Mouse (Mus musculus): ENCODE data around the gene Slc16a3.

Gene Slc16a3

GRCm38 (mm10) chr11:120948861-120949851, 876 bp downstream of the Slc16a3 start:
- DNase-seq (ENCODE audit: low read depth), result no peak

DNA sequence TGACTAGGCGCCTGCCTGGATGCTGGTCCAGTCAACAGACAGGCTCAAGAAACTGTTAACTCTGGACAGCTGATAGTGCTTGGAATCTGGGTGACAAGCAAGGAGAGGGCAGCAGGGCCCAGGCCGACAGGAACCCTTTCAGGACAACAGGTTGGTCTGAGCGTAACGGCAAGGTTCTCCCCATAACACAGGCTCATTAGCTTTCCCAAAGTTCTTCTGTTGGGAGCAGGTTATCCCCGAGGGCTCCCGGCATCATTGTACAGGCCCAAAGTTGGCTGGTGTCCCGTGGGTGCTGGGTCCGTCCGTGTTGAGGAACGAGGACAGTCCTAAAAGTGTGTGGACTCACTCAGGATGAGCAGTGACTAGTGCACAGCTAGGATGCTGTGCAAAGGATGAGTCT, 1.6 kb downstream of the Slc16a3 start:
- DNase-seq (ENCODE audit: low read depth), result no peak

GRCm38 (mm10) chr11:120950281-120951202, 2.3 kb downstream of the Slc16a3 start:
- DNase-seq (ENCODE audit: low read depth), result peak; percentile 69

DNA sequence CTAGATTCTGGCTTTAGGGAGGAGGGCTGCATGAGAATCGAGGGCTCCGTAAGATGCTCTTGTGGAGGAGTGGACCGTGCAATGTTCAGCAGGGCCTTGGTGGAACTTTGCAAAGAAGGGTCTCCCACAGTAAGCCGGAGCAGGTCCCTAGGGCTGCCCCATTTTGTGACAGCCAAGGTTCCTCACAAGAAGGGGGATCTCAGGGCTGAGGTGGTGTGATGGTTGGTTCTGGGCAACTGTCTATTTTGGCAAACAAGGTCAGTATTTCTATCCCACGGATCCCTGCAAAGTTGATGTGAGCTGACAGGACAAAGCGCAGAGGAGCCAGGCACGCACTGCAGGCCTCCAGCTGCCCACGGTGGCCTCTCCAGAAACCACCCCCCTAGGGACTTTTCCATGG, 3.0 kb downstream of the Slc16a3 start:
- no peak for DNase-seq (ENCODE audit: low read depth)

DNA sequence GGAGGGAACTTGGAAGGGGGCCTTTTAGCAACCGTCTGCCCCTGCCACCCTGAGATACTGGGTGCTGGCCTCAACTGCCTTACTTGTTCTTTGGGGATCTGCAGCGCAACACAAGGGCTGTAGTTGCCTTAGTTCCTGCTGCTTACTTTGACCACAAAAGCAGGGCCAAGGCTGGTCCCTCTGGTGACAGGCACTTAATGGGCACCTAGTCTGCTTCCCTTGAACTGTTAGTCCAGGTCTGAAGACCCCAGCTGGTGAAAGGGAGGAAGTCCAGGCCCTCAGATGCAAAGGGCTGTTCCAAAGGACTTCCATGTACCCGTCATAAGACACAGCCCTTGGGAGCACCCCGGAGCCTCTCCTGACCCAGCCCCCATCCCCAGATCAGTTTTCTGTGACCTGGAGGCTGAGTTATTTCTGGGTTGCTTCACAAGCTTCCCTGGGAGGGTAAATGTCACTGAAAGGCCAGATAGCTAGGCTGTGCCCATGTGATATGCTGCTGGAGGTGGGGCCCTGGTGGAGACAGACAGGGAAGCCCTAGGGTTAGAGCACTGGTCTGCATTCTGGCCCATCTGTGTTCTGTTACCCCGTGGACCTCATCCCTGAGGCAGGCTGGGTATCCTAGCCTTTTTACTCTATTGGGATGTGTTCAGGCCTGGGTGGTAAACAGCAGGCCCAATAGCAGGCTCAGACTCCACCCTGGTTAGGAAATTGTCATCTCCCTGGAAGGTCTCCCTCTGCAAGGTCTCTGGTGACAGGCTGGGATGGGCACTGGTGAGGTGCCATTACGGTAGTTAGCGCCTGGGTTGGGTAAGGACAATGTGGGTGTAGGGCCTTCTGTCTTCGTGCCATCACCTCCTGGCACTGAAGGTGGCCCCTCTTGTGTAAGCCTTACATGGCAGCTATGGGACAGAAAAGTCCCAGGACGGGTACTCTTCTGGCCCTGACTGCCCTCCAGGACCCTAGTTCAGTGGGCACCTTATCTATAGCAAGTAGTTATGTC, 3.8 kb downstream of the Slc16a3 start:
- no peak for DNase-seq (ENCODE audit: low read depth)

DNA sequence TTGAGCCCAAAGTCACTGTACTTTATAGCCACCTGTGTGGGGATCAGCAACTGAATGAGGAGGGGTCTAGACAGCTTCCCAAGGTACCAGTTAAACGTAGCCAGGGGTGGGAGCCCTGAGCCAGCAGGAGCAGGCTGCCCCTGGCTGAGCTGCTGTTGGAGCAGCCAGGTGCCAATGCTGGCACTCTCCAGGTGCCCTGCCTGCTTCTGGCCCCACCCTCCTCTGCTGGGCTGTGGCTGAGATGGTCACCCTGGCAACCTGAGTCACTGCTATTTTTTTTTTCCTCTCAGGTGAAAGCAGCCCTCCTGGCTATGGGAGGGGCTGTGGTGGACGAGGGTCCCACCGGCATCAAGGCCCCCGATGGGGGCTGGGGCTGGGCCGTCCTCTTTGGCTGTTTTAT, 6.7 kb downstream of the Slc16a3 start:
- DNase-seq (ENCODE audit: low read depth), result no peak

- no peak for DNase-seq (ENCODE audit: low read depth)
These were observed 7.4 kb downstream of the Slc16a3 start for GRCm38 (mm10) chr11:120955701-120956100.

GRCm38 (mm10) chr11:120957052-120957451, 8.8 kb downstream of the Slc16a3 start:
- DNase-seq (ENCODE audit: low read depth), result no peak

GRCm38 (mm10) chr11:120957731-120958257, 9.5 kb downstream of the Slc16a3 start:
- peak; percentile 54 for DNase-seq (ENCODE audit: low read depth)

DNA sequence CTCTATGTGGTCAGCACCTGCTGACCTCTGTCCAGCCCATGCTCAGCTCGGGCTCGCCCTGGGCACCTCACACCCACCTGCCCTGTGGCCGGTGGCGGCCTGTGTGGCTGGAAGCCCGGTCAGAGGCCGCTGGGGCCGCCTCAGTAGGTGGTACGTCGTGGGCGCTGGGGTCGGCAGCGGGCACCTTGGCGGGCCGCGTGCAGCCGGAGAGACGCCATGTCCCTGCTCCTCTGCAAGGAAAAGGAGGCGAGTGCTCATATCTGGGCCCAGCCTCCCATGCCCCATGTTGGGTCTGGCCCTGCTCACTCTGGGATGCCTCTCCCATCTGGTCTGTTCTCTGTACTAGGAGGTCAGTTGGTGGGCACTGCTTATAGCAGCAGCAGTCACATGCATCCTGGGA, 10.8 kb downstream of the Slc16a3 start:
- no peak for DNase-seq (ENCODE audit: low read depth)

DNA sequence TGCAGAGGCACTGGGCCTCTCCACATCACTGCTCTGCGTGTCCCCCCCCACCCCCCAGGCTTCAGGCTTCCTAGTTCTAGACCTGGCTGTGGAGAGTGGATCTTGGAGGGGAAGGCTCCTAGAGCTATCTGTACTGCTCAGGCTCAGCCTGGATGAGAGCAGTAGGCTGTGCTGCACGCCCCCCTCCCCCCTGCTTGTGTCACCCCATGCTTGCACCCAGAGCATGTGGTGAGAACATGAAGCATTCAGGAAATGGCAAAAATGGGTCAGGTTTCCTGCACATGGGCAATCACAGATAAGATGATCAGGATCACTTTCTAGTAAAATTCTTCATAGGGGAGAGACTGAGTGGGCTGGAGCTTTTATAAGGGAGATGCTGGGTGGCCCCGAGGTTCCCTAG, 11.3 kb downstream of the Slc16a3 start:
- DNase-seq (ENCODE audit: low read depth), result no peak

GRCm38 (mm10) chr11:120960248-120960647, 12.0 kb downstream of the Slc16a3 start:
- DNase-seq (ENCODE audit: low read depth), result no peak

DNA sequence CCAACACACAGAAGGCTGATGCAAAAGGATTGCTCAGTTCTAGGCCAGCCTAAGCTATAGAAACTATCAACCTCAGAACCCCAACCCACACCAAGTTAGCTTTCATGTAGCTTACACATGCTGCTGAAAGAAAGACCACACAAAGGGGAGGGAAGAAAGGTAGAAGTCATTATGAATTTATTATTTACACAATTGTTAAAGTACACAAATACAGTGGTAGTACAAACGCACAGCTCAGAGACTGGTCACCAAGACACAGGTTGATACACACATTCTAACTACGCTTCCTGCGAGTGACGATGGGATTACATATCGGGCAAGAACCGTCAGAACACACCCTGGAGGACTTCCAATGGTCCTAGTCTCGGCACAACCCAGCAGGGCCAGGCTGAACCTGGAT, 13.3 kb downstream of the Slc16a3 start:
- DNase-seq (ENCODE audit: low read depth), result no peak

DNA sequence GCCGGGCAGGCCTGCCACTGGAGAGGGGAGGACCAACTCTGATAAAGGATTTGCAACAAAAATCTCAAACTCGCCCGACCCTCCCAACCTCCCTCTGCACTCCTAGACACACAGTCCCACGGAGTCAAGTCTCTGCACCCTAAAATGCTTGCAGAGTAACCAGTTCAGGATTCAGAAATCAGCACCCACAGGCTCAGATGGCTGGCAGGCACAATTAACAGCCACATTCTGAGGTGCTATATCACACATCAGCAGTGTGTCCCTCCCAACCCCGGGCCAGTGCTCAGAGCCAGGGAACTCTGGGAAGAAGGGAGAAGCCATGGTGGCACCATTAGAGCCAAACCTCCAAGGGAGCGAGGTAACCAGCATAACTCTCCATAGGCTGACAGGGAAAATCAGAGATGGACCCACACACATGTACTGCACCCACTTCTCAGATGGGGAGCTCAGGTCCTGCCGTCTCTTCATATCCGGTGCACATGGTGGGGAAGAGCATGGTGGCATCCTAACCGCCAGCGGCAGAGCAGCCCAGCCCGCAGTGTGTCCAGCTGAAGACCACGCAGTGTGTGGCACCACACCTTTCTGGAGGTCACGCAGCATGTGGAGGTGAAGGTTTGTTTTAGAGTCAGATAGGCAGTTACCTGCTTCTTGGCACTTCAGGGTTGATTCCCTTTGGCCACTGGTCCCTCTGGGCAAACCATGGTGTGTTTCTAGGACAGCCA, 13.9 kb downstream of the Slc16a3 start:
- DNase-seq (ENCODE audit: low read depth), result no peak

- DNase-seq (ENCODE audit: low read depth), result no peak
These were observed 14.6 kb downstream of the Slc16a3 start for GRCm38 (mm10) chr11:120962909-120963308.

DNA sequence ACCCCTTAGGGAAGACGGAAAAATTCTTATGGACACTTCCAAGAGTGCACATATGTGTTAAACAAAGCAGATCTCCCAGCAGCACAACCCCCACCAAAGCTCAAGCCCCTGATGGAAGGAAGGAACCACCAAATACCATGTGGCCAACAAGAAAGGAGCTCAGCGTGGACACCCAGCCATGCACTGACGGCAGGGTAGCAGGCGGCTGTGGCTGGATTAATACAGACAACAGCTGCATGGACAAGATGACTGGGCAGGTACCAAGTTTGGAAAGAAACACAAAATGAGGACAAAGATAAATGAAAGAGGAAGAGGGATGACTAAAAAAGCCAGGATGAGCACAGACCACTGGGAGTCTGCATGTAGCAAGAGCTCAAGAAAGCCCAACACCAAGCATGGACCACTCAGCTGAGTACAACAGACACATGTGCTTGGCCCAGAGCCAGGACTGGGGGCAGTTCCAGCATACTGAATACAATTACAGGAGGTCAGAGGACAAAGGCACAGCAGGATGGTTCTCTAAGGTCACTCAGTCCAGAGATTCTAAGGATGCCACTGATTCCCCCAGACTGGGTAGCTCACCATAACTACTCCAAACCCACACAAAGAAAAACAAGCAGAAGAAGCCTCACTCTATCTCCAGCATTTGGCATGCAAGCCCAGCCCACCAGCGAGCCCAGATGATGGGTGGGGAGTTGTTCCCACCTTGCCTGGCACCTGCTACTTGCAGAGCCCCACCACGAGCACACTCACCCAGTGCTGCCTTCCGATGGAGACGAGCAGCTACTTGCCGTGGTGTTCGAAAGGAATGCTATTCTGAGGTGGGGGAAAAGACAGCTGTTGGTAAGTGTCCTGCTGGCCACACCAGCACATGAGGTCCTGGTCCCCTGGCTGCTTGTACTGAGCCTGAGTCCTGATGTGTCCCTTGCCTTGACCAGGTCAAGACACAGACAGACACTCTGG, 16.2 kb downstream of the Slc16a3 start:
- no peak for DNase-seq (ENCODE audit: low read depth)

DNA sequence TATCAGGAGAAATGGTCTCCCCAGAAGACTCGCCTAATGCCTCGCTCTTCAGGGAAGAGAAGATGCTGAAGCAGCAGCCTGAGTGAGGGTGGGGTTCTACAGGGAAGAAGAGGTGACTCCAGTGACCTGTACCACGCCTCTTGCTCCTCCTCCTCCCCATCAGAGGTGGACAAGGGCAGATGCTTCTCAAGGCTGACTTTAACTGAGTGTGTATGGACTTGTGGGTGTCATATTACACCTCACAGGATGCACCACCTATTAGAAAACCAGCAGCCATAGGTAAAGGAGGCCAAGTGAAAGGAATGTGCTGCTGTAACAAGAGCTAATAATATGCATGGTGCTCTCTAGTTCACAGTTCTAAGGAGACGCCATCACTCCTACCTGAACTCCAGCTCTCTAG, 17.3 kb downstream of the Slc16a3 start:
- DNase-seq (ENCODE audit: low read depth), result no peak

- DNase-seq (ENCODE audit: low read depth), result no peak
These were observed 21.5 kb downstream of the Slc16a3 start for GRCm38 (mm10) chr11:120969742-120970141.

- no peak for DNase-seq (ENCODE audit: low read depth)
These were observed 23.0 kb downstream of the Slc16a3 start for GRCm38 (mm10) chr11:120971237-120971636.

Measured in fibroblast of lung, adult 2 months (primary cell).